Mouse (Mus musculus) olfactory bulb, adult 2 months (tissue): ENCODE results near the gene Dupd1.

Source experiments
- CTCF ChIP-seq: fragments of 200-500 bp; IDR thresholded peaks from 2 replicates; pipeline ENCODE4 v1.5.1; 2012; ENCODE audit warnings: low read depth, mild to moderate bottlenecking, low read length, moderate library complexity; ENCODE audit not compliant: insufficient read depth
- POLR2A ChIP-seq: fragments of 200-500 bp; IDR thresholded peaks from 2 replicates; pipeline ENCODE4 v1.6.1; 2012; ENCODE audit warnings: mild to moderate bottlenecking, low read depth, low read length, moderate library complexity; ENCODE audit not compliant: insufficient read depth

- TF ChIP-seq CTCF (no peak), POLR2A (no peak)
These were observed 30.8 kb upstream of the Dupd1 start for GRCm38 (mm10) chr14:21745149-21745548.
